Mouse (Mus musculus): ENCODE results near the gene Tnfaip8l3. TPM values are rescaled to one million over a fixed set of nuclear protein-coding genes. Genes with fewer than 3 reads are reported as not detected.
"Not testable (repeated sequence)": the region's sequence is repeated elsewhere in the genome, so short reads cannot be mapped to it uniquely, and the experiment has no call there.

Gene Tnfaip8l3
- 0.18 TPM in 1 of 2 replicates, not detected in the other for polyA plus RNA-seq (2015; fragmentation: Nextera tagmentation; extraction: Ambion mirVana)

DNA sequence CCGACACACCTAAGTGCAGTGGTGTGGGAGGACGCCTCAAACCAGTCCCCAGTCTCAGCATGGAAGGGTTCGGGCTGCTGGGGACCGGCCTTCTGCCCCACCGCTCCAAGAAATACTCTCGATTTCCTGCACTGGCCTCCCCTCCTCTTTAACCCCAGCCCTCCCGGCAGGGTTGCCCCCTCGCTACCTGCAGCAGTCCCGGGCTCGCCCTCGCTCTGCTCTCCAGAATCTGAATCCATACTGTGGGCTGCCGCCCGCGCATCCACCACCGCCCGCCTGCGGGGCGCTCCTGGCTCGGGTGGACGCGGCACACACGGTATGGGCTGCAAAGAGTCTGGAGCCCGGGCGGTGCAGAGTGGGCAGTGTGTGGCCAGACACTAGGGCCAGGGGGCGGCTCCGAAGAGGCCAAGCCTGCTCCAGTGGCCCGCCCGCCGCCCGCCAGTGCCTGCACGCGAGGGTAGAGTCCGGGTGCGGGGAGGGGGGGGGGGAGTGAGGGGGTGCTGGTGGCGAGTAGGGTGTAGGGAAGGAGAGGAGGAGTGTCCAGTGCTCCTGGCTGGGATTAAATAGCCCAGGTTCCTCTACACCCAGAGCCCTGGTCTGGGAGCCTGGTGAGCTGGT lies at the start of gene Tnfaip8l3:
TSS of gene Tnfaip8l3 (minus strand) at position 357 of the 618 bp plus-strand sequence.
- no peak for DNase-seq (ENCODE audit: low spot score)

DNA sequence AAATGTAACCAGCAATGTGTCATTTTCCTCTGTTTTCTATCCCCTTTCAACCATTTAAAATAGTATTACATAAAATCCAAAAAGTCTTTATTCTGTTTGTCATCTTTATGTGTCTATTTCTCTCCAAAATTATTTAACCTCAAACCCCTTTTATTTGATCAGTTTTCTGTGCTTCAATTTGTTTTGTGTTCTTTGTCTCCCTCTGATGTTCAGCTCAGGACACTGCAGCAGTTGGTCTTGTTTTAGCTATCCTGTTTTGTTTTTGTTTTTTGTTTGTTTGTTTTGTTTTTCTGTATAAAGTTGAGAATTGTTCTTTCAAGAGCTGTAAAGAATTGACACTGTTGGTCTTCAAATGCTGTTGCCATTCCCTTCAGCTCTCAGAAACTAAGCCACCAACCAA lies 44.5 kb upstream of the Tnfaip8l3 start:
- DNase-seq (ENCODE audit: low spot score) = no peak

DNA sequence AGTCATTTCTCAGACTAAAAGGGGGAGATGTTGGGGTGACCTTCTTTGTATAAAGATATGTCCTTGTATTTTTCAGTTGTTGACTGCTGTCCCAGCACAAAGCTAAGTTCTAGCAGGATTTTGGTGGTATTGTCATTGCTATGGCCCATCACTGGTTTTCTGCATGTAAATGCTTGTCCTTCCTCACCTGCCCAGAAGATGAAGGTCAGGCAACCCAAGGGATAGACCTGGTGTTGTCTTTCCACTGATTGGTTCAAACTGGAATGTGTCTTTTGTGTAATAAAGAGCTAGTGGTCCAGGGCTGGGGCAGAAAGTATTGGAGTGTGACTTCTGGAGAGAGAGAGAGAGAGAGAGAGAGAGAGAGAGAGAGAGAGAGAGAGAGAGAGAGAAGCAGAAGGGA lies 30.4 kb upstream of the Tnfaip8l3 start:
- no peak for DNase-seq (ENCODE audit: low spot score)

DNA sequence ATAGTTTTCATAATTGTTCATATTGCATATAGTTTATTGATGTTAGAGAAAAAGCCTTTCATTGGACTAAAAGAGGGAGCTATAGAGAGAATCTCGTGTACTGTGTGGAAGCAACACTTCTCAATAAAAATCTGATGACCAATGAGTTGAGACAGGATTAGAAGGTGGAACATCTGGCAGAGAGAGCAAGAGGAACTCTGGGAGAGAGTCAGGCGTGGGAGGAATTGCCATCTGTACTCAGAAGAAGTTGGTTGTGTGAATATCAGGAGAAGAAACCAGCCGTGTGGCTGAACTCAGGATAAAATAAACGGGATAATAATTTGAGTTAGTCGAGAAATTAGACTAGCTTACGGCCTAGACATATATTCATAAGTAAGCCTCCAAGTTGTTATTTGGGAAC lies 28.9 kb upstream of the Tnfaip8l3 start:
- no peak for DNase-seq (ENCODE audit: low spot score)

DNA sequence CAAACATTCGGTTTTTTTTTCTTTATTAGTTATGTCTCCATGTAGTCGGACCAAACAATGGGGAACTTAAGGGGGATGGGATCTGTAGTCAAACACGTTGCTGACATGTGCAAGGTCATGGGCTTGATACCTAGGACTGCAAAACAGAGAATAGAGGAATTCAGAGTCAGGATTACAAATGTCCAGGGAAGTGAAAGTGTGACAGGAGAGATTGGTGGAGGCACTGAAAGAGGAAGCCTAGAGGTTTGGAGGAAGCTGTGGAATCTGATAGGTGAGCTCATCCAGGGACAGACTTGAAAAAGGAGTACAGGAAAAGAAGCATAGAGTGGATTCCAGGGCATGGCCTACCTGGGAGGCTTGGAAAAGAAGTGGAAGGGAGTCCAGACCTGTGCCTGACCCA lies 16.1 kb upstream of the Tnfaip8l3 start:
- DNase-seq (ENCODE audit: low spot score) = no peak

DNA sequence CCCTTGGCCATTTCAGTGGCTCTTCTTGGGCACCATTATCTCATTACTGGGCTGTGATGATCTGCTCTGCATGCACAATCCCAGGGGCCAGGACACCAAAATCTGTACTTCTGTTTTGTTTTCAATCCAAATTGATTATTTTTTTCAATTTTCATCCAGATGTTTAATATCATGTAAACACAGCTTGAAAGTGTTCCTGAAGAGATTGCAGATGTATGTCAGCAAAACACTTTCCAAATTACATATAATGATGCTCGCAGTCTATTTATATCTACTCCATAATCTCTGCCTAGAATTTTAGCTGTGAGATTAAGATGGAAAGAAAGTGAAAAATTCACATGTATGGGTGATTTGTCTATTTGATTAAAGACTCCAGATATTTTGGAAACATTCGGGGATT lies 9.6 kb upstream of the Tnfaip8l3 start:
- DNase-seq (ENCODE audit: low spot score) = no peak

DNA sequence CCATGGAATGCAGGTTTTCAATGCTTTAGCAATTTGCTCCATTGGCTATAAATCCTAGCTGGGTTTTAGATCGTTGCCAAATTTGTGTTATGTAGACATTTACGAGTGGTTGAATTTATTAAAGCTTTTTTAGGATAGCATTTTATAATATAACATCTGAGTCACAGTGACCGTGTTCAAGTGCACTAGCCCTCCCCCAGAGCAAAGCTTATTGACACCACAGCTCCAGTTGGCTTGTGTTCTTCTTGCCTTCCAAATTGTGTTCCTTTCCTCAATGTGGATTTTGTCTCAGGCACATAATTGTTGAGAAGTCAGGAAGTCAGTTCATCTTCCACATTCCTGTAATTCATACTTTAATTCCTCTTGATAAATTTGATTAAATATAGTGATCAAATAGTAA lies 6.7 kb upstream of the Tnfaip8l3 start:
- DNase-seq (ENCODE audit: low spot score) = no peak

DNA sequence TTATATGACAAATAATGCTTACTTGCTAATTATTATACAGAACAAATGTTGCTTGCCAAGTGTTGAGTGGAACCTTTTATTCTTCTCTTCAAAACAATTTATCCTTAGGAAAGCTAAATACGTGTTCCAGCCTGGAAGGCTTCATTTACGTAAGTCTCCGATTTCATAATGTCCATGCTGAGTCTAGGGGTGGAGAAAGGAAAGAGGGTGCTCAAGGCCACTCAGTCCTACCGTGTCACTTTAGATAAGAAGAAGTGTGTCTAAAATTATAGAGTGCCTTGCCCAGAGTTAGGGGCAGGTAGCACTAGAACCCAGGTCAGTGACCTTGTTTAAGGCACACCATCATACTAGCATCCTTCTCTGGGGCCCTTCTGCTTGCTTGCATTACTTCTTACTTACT lies 5.5 kb upstream of the Tnfaip8l3 start:
- DNase-seq (ENCODE audit: low spot score) = no peak

DNA sequence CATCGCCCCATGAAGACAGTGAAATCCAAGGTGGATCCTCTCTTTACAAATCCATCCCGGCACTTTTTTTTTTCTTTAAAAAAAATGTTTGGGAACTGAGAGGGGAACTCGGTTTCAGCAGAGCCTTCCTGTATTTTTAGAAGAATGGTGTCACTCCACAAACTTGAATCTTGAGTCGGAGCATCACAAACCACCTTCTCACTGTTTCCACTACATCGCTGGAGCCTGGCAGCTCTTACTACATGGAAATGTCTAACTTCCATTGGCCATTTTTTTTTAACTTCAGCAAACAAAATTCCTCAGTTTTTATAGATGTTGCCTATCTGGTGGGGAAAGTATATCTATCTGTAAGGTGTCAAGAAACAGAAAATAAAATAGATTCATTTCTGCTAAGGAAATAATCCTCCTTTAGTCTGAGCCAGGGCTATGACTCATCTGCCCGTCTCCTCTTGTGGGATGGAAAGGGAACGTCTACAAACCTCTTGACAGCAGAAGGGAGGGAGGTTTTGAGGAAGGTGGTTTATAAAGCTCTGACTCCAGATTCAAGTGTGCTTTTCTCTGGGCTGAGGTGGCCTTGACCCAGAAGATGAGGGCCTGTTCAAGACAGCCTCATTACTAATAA lies 3.4 kb upstream of the Tnfaip8l3 start:
- DNase-seq (ENCODE audit: low spot score) = no peak

DNA sequence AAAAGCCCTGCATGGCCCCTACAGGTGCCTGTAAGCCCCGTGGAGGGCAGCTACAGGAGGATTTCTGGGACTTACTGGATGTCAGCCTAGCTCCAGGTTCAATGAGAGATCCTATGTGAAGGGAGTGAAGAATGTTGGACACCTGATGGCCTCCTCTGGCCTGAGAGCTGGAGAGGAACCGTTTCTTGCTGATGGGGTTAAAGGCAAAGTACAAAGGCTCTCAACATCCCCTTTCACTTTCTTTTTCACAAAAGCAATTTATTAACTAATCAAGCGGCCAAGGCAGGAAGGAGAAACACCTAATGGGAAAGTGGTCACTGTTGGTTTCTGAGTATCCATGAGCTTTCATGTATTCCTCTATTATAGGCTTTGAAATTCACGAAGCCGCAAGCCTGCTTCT lies 1.0 kb upstream of the Tnfaip8l3 start:
- no peak for DNase-seq (ENCODE audit: low spot score)

DNA sequence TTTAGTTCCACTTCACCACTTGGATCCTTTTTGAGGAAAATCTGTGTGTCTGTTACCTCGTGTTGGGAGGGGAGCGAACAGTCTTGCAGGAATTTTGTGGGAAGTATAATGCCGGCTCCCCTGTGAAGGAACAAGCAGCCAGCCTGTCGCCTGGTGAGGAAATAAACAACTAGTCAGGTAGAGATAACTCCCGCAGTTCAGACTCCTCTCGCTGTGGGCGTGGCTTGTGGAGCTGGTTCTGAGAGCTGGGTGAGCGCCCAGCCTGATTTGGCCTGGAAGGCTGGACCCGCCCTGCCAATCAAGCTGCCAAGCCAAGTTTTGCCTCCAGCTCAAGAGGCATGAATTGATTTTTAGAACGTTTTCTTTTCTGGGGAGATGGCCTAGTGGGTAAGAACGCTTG lies 589 bp upstream of the Tnfaip8l3 start:
- no peak for DNase-seq (ENCODE audit: low spot score)

DNA sequence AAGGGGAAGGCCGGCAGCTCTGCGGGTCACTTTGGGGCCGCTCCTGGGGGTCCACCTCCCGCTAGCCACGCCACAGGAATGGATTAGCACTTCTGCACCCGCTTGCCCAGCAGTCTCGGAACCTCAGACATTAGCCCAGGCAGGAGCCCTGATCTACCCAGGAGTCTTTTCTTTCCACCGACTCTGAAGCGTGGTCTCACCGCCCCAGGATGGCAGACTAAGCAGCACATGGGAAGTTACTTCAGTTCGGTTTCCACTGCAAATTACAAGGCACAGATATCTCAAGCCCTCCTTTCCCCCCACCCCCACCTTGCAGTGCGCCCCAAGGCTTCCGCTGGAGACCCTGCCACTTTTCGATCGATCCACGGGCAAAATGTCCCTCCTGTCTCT lies 551 bp downstream of the Tnfaip8l3 start:
- no peak for DNase-seq (ENCODE audit: low spot score)

DNA sequence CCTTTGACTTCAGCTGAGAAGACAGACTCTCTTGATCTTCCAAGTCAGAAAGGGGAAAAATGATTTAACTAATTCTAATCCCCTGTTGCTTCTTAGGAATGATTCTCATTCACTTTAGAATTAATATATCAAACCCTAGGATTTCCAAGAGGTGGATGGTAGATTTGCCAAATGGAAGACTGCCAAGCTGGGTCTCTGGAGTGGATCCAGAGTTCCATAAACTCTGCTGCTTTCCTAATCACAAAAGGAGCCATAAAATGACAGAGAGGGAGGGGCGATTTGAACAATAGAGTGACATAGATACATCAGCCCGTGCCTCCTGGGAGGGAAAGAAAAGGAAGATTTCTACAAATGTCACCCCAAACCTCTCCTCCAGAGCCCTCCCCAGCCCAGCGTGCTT lies 3.4 kb downstream of the Tnfaip8l3 start:
- no peak for DNase-seq (ENCODE audit: low spot score)

DNA sequence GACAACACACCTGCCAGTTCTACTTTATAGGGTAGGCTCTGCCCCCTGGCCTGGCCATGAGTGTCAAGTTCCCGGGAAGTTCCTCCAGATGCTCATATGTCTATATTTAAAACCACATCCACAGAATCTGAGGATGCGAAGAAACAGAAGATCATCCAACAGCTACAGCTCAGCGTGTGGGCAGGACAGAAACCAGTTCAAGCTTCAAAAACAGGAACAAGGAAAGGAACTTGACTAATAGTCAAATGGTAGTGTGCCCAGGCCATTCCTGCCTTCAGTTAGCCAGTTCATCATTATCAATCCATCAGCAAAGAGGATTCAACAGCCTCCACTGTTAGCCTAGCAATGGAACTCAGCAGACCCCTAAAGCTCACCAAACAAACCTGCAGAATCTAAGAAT lies 4.5 kb downstream of the Tnfaip8l3 start:
- DNase-seq (ENCODE audit: low spot score) = no peak

DNA sequence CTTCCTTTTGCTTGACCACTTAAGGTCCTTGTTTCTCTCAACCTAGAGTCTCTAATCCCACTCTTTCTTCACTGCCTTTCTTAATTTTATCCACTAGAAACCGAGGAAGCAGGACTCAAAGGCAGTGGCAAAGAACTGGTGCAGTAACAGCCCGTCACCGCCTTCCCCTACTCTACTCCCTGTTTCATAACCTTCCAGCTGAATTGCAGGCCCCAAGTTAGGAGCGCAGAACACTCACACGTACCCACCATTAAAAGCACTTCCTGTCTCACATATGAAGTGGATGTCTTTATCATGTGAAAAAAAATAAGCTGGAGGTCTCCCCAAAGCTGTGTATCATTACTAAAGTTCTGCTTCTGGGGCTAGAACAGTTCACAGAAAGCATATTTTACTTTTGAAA lies 6.5 kb downstream of the Tnfaip8l3 start:
- no peak for DNase-seq (ENCODE audit: low spot score)

DNA sequence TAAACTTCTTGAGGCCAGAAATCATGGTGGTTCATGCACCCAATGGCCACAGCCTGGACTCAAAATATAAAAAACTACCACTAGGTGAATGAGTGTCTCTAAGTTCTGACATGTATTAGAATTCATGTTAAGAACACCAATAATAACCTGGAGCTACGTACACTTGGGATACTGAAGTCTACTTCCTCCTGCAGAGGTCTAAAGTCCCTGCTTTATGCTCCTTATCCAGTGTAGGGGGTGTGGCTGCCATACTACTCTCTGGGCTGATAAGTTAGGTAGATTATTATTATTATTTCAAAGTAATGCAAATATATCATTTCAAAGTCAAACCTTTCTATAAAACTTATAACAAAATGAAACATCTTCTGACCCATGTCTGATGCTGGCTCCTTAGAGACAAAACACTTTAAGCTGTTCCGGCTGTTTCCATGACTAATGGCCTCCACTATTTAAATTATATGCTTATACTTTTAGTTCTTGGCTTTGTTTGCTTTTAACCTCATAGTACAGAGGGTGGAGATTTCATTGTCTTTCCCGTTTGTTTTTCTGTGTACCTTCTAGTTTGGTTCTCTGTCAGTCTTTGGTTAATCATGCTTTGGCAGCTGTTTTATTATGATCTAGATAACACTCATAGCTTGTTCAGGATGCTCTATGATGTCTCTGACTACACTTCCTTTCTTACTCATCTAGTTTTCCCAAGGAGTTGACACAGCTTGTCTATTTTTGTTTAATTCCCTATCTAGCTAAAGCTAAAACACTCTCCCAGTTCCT lies 16.7 kb downstream of the Tnfaip8l3 start:
- DNase-seq (ENCODE audit: low spot score) = no peak

DNA sequence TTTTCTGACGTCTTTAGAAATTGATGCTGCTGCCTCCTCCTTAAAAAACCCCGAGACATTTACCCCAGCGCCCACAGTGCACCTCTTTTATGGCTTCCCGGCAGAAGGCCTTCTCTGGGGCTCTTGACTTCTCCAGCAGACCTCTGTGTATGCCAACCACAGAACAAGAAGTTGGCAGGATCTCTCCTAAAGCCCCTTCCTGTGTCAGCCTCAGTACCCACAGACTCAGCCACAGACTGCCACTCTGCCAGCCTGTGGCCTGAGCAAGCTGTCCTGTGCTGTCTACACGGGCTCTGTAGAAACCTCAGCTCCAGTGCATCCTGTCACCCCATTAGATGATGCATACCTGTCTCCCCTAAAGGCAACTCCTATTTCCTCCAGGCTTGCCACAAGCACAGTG lies 19.2 kb downstream of the Tnfaip8l3 start:
- no peak for DNase-seq (ENCODE audit: low spot score)

DNA sequence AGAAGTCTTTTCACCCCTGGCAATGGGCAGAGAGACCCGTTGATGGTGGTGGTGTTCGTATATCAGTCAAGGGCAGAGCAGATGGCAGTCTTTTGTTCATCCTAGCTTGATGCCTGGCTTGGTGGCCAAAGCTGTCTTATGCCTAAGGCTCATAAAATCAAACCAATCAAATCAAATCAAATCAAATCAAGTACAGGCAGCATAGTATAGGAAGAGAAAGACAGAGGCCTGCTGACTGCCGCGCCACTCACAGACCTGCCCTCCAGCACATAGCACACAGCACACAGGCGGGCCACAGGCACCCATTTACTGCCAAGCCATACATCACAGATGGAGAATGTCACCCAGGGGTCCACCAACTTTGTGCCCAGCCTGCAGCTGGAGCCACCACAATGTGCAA lies 25.1 kb downstream of the Tnfaip8l3 start:
- no peak for DNase-seq (ENCODE audit: low spot score)

DNA sequence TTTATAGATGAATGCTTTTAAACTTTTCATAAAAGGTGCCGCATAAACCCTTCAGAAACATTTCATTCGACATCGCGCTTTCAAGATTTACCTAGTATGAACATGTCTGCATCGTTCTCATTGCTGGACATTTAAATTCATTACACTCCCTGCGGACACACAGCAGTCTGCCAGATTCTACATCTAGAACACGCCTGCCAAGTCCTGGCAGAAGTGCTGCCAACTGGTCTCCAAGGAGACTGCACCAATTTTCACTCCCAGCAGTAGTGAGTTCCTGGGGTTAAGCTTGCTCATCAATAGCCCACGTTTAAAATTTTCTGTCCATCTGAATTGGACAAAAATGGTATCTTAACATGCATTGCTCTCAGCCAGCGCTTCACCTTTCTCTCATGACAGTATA lies 30.5 kb downstream of the Tnfaip8l3 start:
- DNase-seq (ENCODE audit: low spot score) = no peak

DNA sequence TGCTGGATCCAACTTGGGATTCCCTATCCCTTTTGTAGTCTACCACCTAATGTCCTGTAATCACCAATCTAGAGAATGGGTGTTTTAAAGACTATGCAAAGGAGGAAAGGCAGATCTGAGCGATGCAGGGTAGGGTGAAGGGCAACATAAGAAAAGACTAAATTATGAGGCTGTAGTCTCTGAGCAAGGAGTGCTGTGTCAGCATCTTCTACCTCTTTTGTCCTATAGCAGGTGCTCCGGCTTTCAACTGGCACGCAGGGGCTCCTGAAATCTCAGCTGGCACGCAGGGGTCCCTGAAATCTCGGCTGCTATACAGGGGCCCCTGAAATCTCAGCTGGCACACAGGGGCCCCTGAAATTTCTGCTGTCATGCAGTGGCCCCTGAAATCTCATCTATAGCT lies 33.5 kb downstream of the Tnfaip8l3 start:
- no peak for DNase-seq (ENCODE audit: low spot score)

DNA sequence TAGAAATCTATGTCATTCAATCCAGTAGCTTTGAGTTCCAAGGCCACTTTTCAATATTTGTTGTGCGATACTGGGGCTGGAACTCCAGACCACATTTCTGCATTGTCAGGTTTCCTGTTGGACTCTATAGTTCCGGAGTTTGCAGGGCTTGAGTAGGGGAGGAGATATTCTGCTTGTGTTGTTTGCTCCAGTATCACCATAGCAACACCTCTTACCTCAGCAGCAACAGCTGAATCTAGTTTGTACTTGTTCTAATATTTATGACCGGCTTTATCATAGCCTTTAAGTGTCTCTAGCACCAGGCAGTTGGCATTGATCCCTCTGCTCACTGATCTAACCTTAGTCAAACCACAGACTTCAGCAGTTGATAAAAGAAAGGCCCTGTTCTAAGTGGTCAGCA lies 45.4 kb downstream of the Tnfaip8l3 start:
- DNase-seq (ENCODE audit: low spot score) = no peak

DNA sequence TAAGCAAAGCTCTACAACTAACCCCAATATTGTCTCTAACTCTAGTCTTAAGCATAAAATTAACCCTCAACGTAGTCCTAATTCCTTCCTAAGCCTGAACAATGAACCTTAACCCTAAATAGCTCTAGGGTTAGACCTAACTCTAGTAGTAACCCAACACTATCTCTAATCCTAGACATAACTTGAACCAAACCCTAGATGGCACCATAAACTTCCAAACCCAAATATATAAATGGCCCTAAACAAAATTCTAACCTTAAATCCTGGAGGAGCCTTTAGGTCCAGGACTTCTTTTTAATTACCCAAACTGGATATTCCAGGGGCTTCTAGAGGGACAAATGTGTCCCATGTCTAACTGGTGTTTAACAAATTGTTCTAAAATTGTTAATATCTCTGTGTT lies 73.7 kb downstream of the Tnfaip8l3 start:
- DNase-seq (ENCODE audit: low spot score) = no peak

DNA sequence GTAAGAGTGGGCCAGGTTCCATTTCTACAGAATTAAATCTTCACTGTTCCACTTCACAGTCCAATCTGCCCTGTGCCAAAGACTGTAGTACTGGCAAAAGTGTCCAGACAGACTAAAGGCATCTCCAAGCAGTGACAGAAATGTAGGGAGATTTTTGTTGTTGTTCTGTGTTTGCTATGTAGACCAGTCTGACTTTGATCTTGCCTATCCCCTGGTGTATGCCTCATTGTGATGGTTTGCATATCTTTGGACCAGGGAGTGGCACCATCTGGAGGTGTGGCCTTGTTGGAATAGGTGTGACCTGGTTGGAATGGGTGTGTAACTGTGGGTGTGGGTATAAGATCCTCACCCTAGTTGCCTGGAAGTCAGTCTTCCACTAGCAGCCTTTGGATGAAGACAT lies 75.6 kb downstream of the Tnfaip8l3 start:
- not testable (repeated sequence) for DNase-seq (ENCODE audit: low spot score)

All from thymus, postnatal 0 days (tissue).